In genomic region chr10:42840036-42840435, GRCm38 (mm10) we compare ENCODE assay signal across 11 mouse cellular contexts.
"Had no signal": no experiment of that assay in that cellular context is flagged by ENCODE, and none has a peak within 500 bp of the region (broad histone marks: within the 10 kb centered on the region; RNA-seq: fewer than 3 reads in every experiment).

No protein-coding gene starts in this region.

- H3K27me3 ChIP-seq: limb, embryonic 13.5 days; liver, embryonic 15.5 days; midbrain, embryonic 12.5 days; neural tube, embryonic 13.5 days had no signal

- H3K9me3 ChIP-seq: liver, embryonic 15.5 days; neural tube, embryonic 13.5 days had no signal

- DNase-seq: kidney, adult 2 months; kidney, postnatal 36 days; left cerebral cortex, postnatal 4 days; lung, embryonic 14.5 days; right cerebral cortex, postnatal 25 days; thymus, postnatal 4 days had no signal

- H3K9ac ChIP-seq: limb, embryonic 13.5 days; liver, embryonic 15.5 days; lung, embryonic 14.5 days; midbrain, embryonic 12.5 days; neural tube, embryonic 13.5 days had no signal

- H3K4me2 ChIP-seq: limb, embryonic 13.5 days; liver, embryonic 15.5 days; lung, embryonic 14.5 days; midbrain, embryonic 12.5 days; neural tube, embryonic 13.5 days had no signal

- H3K4me3 ChIP-seq: limb, embryonic 13.5 days; liver, embryonic 15.5 days; midbrain, embryonic 12.5 days; neural tube, embryonic 13.5 days had no signal

- H3K4me1 ChIP-seq: liver, embryonic 15.5 days; neural tube, embryonic 13.5 days had no signal

- ATAC-seq: midbrain, embryonic 16.5 days had no signal

- H3K27ac ChIP-seq: limb, embryonic 13.5 days; liver, embryonic 15.5 days; midbrain, embryonic 12.5 days; neural tube, embryonic 13.5 days had no signal
